Mouse (Mus musculus) liver, postnatal 0 days (tissue): ENCODE results near the gene Rassf4.

Experiments
- CTCF ChIP-seq: sonication (generic); IDR thresholded peaks from 2 replicates; pipeline ENCODE4 v1.5.1; 2016; ENCODE audit warnings: antibody characterized with exemption, low read depth
- EP300 ChIP-seq: IDR thresholded peaks from 2 replicates; pipeline ENCODE4 v1.6.1; 2016; ENCODE audit warnings: antibody characterized with exemption, low read depth, mild to moderate bottlenecking

GRCm38 (mm10) chr6:116712503-116712902 lies 38.8 kb upstream of the Rassf4 start:
- no peak for TF ChIP-seq CTCF
- TF ChIP-seq EP300: no peak
